Mouse (Mus musculus): ENCODE data around the gene Lce1m.
"Not testable (repeated sequence)": the region's sequence is repeated elsewhere in the genome, so short reads cannot be mapped to it uniquely, and the experiment has no call there.

Gene Lce1m

GRCm38 (mm10) chr3:93018960-93019359 lies at the start of gene Lce1m:
Lce1m (minus strand) TSS chr3:93019060.
- DNase-seq: no peak

- DNase-seq: not testable (repeated sequence)
These were observed 49.7 kb upstream of the Lce1m start, which contains the start of gene Gm4858 for GRCm38 (mm10) chr3:93068523-93068922. Gm4858 (plus strand) TSS chr3:93068823.

GRCm38 (mm10) chr3:93052826-93053474 lies 34.1 kb upstream of the Lce1m start:
- peak; percentile 11 for DNase-seq

GRCm38 (mm10) chr3:93050182-93050581 lies 31.3 kb upstream of the Lce1m start:
- no peak for DNase-seq

GRCm38 (mm10) chr3:93031450-93031849 lies 12.6 kb upstream of the Lce1m start:
- peak; percentile 22 for DNase-seq

- DNase-seq: no peak
These were observed 6.6 kb upstream of the Lce1m start for GRCm38 (mm10) chr3:93025486-93025885.

GRCm38 (mm10) chr3:93023411-93024184 lies 4.7 kb upstream of the Lce1m start:
- no peak for DNase-seq

GRCm38 (mm10) chr3:93021171-93021570 lies 2.3 kb upstream of the Lce1m start:
- no peak for DNase-seq

GRCm38 (mm10) chr3:93015460-93016104 lies 3.3 kb downstream of the Lce1m start, which contains the start of gene Crct1:
Crct1 (minus strand) TSS chr3:93015687.
- no peak for DNase-seq

- DNase-seq: no peak
These were observed 4.0 kb downstream of the Lce1m start for GRCm38 (mm10) chr3:93014871-93015270.

GRCm38 (mm10) chr3:93014378-93014801 lies 4.5 kb downstream of the Lce1m start:
- DNase-seq: peak; percentile 64

- no peak for DNase-seq
These were observed 16.0 kb downstream of the Lce1m start for GRCm38 (mm10) chr3:93002843-93003242.

GRCm38 (mm10) chr3:93000621-93001020 lies 18.2 kb downstream of the Lce1m start:
- DNase-seq: no peak

GRCm38 (mm10) chr3:92998691-92999090 lies 20.2 kb downstream of the Lce1m start:
- DNase-seq: peak; percentile 83

- no peak for DNase-seq
These were observed 26.9 kb downstream of the Lce1m start, which contains the start of gene Lce3f for GRCm38 (mm10) chr3:92991926-92992325. Lce3f (plus strand) TSS chr3:92992226.

GRCm38 (mm10) chr3:92978484-92978883 lies 40.4 kb downstream of the Lce1m start:
- no peak for DNase-seq
